Mouse (Mus musculus): ENCODE measurements around the gene Chrm4. TPM values are rescaled to one million over a fixed set of nuclear protein-coding genes. Genes with fewer than 3 reads are reported as not detected.

Chrm4 gene
- polyA plus RNA-seq, 1 experiment from 2014 or later, result 0.33 TPM

- Histone ChIP-seq H3K4me2 (ENCODE audit: low read length) (no peak overlapping the region), H3K4me3 (ENCODE audit: low read depth, low read length) (no peak overlapping the region; the same call in 1 of the 2 replicates), H3K27me3 (ENCODE audit: control insufficient read depth, insufficient read depth, low read depth, low read length) (peaks cover 19% of the 10 kb centered on the region), H3K36me3 (ENCODE audit: control insufficient read depth, insufficient read depth, low read length) (no peaks in the 10 kb centered on the region), H3K9me3 (replicated peaks; ENCODE audit: control insufficient read depth, low read length, poor library complexity, severe bottlenecking) (no peaks in the 10 kb centered on the region), H3K9ac (ENCODE audit: low read depth, low read length) (no peak overlapping the region), H3K4me1 (ENCODE audit: control insufficient read depth, insufficient read depth, low read length) (peaks cover 22% of the 10 kb centered on the region), H3K27ac (ENCODE audit: low read length) (no peak overlapping the region)
- ATAC-seq, result no peak
- 53% methylated on average over 34 of the region's 34 CpGs for WGBS
These were observed 931 bp downstream of the Chrm4 start for GRCm38 (mm10) chr2:91927826-91928533.

DNA sequence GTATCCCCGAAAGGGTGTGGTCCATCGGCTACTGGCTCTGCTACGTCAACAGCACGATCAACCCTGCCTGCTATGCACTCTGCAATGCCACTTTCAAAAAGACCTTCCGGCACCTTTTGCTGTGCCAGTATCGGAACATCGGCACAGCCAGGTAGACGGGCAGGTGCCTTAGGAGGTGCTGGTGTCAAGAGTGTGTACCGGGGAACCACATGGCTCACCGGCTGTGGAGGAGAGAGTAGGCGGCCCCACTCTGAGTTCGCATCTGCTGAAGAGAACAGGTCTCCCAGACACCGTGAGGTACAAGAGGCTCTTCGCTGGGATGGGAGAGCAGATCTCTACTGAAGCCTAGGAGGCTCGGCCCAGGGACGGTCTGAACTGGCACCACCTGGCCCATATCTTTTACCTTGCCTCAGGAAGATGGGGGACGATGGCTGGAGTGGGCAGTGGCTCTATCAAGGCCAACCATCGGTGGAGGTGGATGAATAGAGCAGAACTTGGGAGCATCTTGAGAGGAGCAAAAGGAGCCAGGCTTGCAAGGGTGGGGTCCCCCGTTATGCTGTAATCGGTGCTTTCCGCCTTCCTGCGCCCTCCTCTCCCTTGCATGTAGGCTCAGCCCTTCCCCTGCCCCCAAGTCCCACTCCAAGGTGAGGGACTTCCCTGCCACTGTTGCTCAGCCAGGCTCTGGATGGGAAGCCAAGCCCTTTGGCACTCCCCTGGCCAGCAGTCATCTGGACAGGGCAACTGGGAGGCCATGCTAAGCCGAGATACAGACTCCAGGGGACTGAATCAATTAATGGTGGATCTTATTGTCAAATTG lies 1.7 kb downstream of the Chrm4 start:
- Histone ChIP-seq H3K27ac (ENCODE audit: low read length) (no peak overlapping the region), H3K4me2 (ENCODE audit: low read length) (no peak overlapping the region), H3K27me3 (ENCODE audit: control insufficient read depth, insufficient read depth, low read depth, low read length) (peaks cover 11% of the 10 kb centered on the region), H3K36me3 (ENCODE audit: control insufficient read depth, insufficient read depth, low read length) (no peaks in the 10 kb centered on the region), H3K9ac (ENCODE audit: low read depth, low read length) (0 out of 2 replicates have a peak overlapping the region, but pooled peaks have one; percentile 20), H3K9me3 (replicated peaks; ENCODE audit: control insufficient read depth, low read length, poor library complexity, severe bottlenecking) (no peaks in the 10 kb centered on the region), H3K4me1 (ENCODE audit: control insufficient read depth, insufficient read depth, low read length) (peaks cover 18% of the 10 kb centered on the region), H3K4me3 (ENCODE audit: low read depth, low read length) (no peak overlapping the region)
- WGBS, result 80% methylated on average over 23 of the region's 23 CpGs
- no peak for ATAC-seq

- WGBS, result 55% methylated on average over 3 of the region's 3 CpGs
- Histone ChIP-seq H3K4me3 (ENCODE audit: low read depth, low read length) (no peak overlapping the region), H3K36me3 (ENCODE audit: control insufficient read depth, insufficient read depth, low read length) (no peaks in the 10 kb centered on the region), H3K27ac (ENCODE audit: low read length) (no peak overlapping the region), H3K4me1 (ENCODE audit: control insufficient read depth, insufficient read depth, low read length) (peaks cover 16% of the 10 kb centered on the region), H3K9ac (ENCODE audit: low read depth, low read length) (no peak overlapping the region), H3K9me3 (replicated peaks; ENCODE audit: control insufficient read depth, low read length, poor library complexity, severe bottlenecking) (no peaks in the 10 kb centered on the region), H3K27me3 (ENCODE audit: control insufficient read depth, insufficient read depth, low read depth, low read length) (peaks cover 6% of the 10 kb centered on the region), H3K4me2 (ENCODE audit: low read length) (peak overlapping the region; percentile 75)
- ATAC-seq, result no peak
These were observed 2.4 kb downstream of the Chrm4 start for GRCm38 (mm10) chr2:91929455-91929854.

- peaks cover 16% of the 10 kb centered on the region for H3K4me1 ChIP-seq (ENCODE audit: control insufficient read depth, insufficient read depth, low read length)
- ATAC-seq, result no peak
- no peak overlapping the region for H3K9ac ChIP-seq (ENCODE audit: low read depth, low read length)
- no peaks in the 10 kb centered on the region for H3K9me3 ChIP-seq (replicated peaks; ENCODE audit: control insufficient read depth, low read length, poor library complexity, severe bottlenecking)
- 5% methylated on average over 12 of the region's 12 CpGs for WGBS
- H3K4me3 ChIP-seq (ENCODE audit: low read depth, low read length), result peak overlapping the region; percentile 50
- no peak overlapping the region for H3K27ac ChIP-seq (ENCODE audit: low read length)
- H3K4me2 ChIP-seq (ENCODE audit: low read length), result peak overlapping the region; percentile 75
- peaks cover 1% of the 10 kb centered on the region; the same call in 1 of the 2 replicates for H3K27me3 ChIP-seq (ENCODE audit: control insufficient read depth, insufficient read depth, low read depth, low read length)
- H3K36me3 ChIP-seq (ENCODE audit: control insufficient read depth, insufficient read depth, low read length), result no peaks in the 10 kb centered on the region
These were observed 2.9 kb downstream of the Chrm4 start for GRCm38 (mm10) chr2:91929936-91930335.

GRCm38 (mm10) chr2:91930761-91931291 lies 3.8 kb downstream of the Chrm4 start:
- Histone ChIP-seq H3K4me2 (ENCODE audit: low read length) (peak overlapping the region; percentile 75), H3K4me1 (ENCODE audit: control insufficient read depth, insufficient read depth, low read length) (peaks cover 16% of the 10 kb centered on the region), H3K4me3 (ENCODE audit: low read depth, low read length) (peak overlapping the region; percentile 50), H3K36me3 (ENCODE audit: control insufficient read depth, insufficient read depth, low read length) (peaks cover under 1% of the 10 kb centered on the region), H3K27ac (ENCODE audit: low read length) (peak overlapping the region; percentile 67), H3K9ac (ENCODE audit: low read depth, low read length) (peak overlapping the region; percentile 70), H3K27me3 (ENCODE audit: control insufficient read depth, insufficient read depth, low read depth, low read length) (no peaks in the 10 kb centered on the region; the same call in 1 of the 2 replicates), H3K9me3 (replicated peaks; ENCODE audit: control insufficient read depth, low read length, poor library complexity, severe bottlenecking) (no peaks in the 10 kb centered on the region)
- WGBS, result 3% methylated on average over 23 of the region's 23 CpGs
- 0 out of 2 replicates have a peak, but pooled peaks have one; percentile 23 for ATAC-seq

GRCm38 (mm10) chr2:91931328-91932159 lies 4.5 kb downstream of the Chrm4 start:
- peak overlapping the region; percentile 50 for H3K4me3 ChIP-seq (ENCODE audit: low read depth, low read length)
- peak; percentile 46 for ATAC-seq
- peak overlapping the region; percentile 67 for H3K27ac ChIP-seq (ENCODE audit: low read length)
- H3K27me3 ChIP-seq (ENCODE audit: control insufficient read depth, insufficient read depth, low read depth, low read length), result no peaks in the 10 kb centered on the region; the same call in 1 of the 2 replicates
- H3K9ac ChIP-seq (ENCODE audit: low read depth, low read length), result peak overlapping the region; percentile 70
- peaks cover 5% of the 10 kb centered on the region for H3K36me3 ChIP-seq (ENCODE audit: control insufficient read depth, insufficient read depth, low read length)
- H3K4me1 ChIP-seq (ENCODE audit: control insufficient read depth, insufficient read depth, low read length), result peaks cover 16% of the 10 kb centered on the region
- 1% methylated on average over 45 of the region's 50 CpGs for WGBS
- H3K4me2 ChIP-seq (ENCODE audit: low read length), result peak overlapping the region; percentile 75
- H3K9me3 ChIP-seq (replicated peaks; ENCODE audit: control insufficient read depth, low read length, poor library complexity, severe bottlenecking), result no peaks in the 10 kb centered on the region

DNA sequence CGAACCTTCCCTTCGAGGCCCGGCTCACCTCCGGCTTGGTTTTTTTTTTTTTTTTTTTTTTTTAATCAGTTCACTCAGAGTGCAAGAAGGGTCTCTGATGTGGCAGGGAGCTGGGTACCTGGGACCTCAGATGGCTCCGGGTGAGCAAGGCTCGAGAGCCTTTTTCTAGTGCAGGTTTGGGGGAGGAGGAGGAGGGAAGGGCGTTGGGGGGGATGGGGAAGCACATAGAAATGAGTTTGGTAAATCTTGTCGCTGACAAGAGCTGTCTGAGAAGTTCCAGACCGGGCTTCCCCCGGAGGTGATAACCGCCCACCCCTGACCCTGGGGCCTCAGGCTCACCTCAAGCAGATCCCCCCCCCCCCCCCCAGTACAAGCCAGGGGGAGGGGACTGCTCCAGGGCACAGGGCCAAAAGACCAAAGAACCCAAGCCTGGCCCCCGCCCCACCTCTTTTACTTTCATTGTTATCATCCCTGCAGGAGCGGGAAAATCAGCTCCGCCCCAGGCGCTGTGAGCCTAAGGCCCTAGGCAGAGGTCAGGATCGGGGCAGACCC lies 5.2 kb downstream of the Chrm4 start, which contains the start of gene Mdk:
Gene Mdk, minus strand, starts transcription at position 138 of the 552 bp plus-strand sequence.
- WGBS, result 6% methylated on average over 16 of the region's 16 CpGs
- H3K9me3 ChIP-seq (replicated peaks; ENCODE audit: control insufficient read depth, low read length, poor library complexity, severe bottlenecking), result no peaks in the 10 kb centered on the region
- peak within 1 kb of the TSS; percentile 67 for H3K27ac ChIP-seq (ENCODE audit: low read length)
- H3K4me3 ChIP-seq (ENCODE audit: low read depth, low read length), result peak within 1 kb of the TSS; percentile 50
- no peaks in the 10 kb centered on the region; the same call in 1 of the 2 replicates for H3K27me3 ChIP-seq (ENCODE audit: control insufficient read depth, insufficient read depth, low read depth, low read length)
- H3K36me3 ChIP-seq (ENCODE audit: control insufficient read depth, insufficient read depth, low read length), result peaks cover 8% of the 10 kb centered on the region
- peaks cover 16% of the 10 kb centered on the region for H3K4me1 ChIP-seq (ENCODE audit: control insufficient read depth, insufficient read depth, low read length)
- H3K4me2 ChIP-seq (ENCODE audit: low read length), result peak within 1 kb of the TSS; percentile 75
- no peak for ATAC-seq
- peak within 1 kb of the TSS; percentile 70 for H3K9ac ChIP-seq (ENCODE audit: low read depth, low read length)

GRCm38 (mm10) chr2:91932737-91933350 lies 5.8 kb downstream of the Chrm4 start:
- peaks cover 14% of the 10 kb centered on the region for H3K36me3 ChIP-seq (ENCODE audit: control insufficient read depth, insufficient read depth, low read length)
- H3K27me3 ChIP-seq (ENCODE audit: control insufficient read depth, insufficient read depth, low read depth, low read length), result no peaks in the 10 kb centered on the region
- H3K4me2 ChIP-seq (ENCODE audit: low read length), result no peak overlapping the region
- 22% methylated on average over 6 of the region's 6 CpGs for WGBS
- H3K4me3 ChIP-seq (ENCODE audit: low read depth, low read length), result no peak overlapping the region
- ATAC-seq, result no peak
- H3K27ac ChIP-seq (ENCODE audit: low read length), result no peak overlapping the region
- H3K9ac ChIP-seq (ENCODE audit: low read depth, low read length), result no peak overlapping the region
- H3K9me3 ChIP-seq (replicated peaks; ENCODE audit: control insufficient read depth, low read length, poor library complexity, severe bottlenecking), result no peaks in the 10 kb centered on the region
- H3K4me1 ChIP-seq (ENCODE audit: control insufficient read depth, insufficient read depth, low read length), result peaks cover 16% of the 10 kb centered on the region

All from midbrain, embryonic 16.5 days (tissue).